ENCODE assay signal across 20 mouse cellular contexts in genomic region chr3:139308078-139308809, GRCm38 (mm10).
DNase-seq lines count a peak whose midpoint lies in the region; ATAC-seq lines count a peak whose summit lies in the region.
"Had no signal": no experiment of that assay in that cellular context is flagged by ENCODE, and none has a peak within 500 bp of the region (broad histone marks: within the 10 kb centered on the region; RNA-seq: fewer than 3 reads in every experiment).

No protein-coding gene starts in this region.

- intact Hi-C loops in heart, postnatal 10 days (cut with DNase I): no loop called here

- peak overlapping the region; percentile 48 for H3K4me2 ChIP-seq in heart, embryonic 13.5 days
- no peak overlapping the region for H3K4me2 ChIP-seq in limb, embryonic 13.5 days (replicated peaks)
- H3K4me2 ChIP-seq: hindbrain, embryonic 13.5 days; midbrain, embryonic 13.5 days; neural tube, embryonic 12.5 days had no signal

- peak overlapping the region; percentile 53 for H3K27ac ChIP-seq in heart, embryonic 13.5 days (replicated peaks)
- H3K27ac ChIP-seq in limb, embryonic 13.5 days: no peak overlapping the region
- H3K27ac ChIP-seq in limb, embryonic 10.5 days: no peak overlapping the region
- H3K27ac ChIP-seq: forebrain, embryonic 10.5 days; hindbrain, embryonic 13.5 days; liver, embryonic 14.5 days; midbrain, embryonic 13.5 days; neural tube, embryonic 12.5 days had no signal

- no peak overlapping the region for H3K4me3 ChIP-seq in heart, embryonic 13.5 days
- no peak overlapping the region for H3K4me3 ChIP-seq in limb, embryonic 13.5 days
- no peak overlapping the region for H3K4me3 ChIP-seq in limb, embryonic 10.5 days
- H3K4me3 ChIP-seq: forebrain, embryonic 10.5 days; hindbrain, embryonic 13.5 days; midbrain, embryonic 13.5 days; neural tube, embryonic 12.5 days had no signal

- no peaks in the 10 kb centered on the region for H3K27me3 ChIP-seq in heart, embryonic 13.5 days (replicated peaks)
- no peaks in the 10 kb centered on the region for H3K27me3 ChIP-seq in limb, embryonic 13.5 days
- H3K27me3 ChIP-seq in limb, embryonic 10.5 days (ENCODE audit: low read depth, poor library complexity, severe bottlenecking): no peaks in the 10 kb centered on the region
- H3K27me3 ChIP-seq: hindbrain, embryonic 13.5 days; midbrain, embryonic 13.5 days; neural tube, embryonic 12.5 days had no signal

- WGBS in heart, embryonic 13.5 days: 9% methylated on average over 7 of the region's 7 CpGs
- WGBS in limb, embryonic 13.5 days: 27% methylated on average over 7 of the region's 7 CpGs
- WGBS in limb, embryonic 10.5 days: 41% methylated on average over 7 of the region's 7 CpGs

- DNase-seq in adrenal gland, postnatal 14 days: peak; percentile 5
- DNase-seq in adrenal gland, postnatal 10 days: no peak
- no peak for DNase-seq in heart, adult 18-20 months
- no peak for DNase-seq in limb, embryonic 10.5 days (ENCODE audit: low spot score)
- peak; percentile 28 to 36 for DNase-seq in heart, postnatal 10 days
- DNase-seq in frontal cortex, postnatal 36 days (ENCODE audit: low spot score in 2 of 2): no peak
- DNase-seq: adrenal gland, postnatal 25 days; cerebellum, adult 18-20 months; forebrain, postnatal 0 days; kidney, adult 9 months; spleen, adult 18-20 months; thymus, postnatal 36 days had no signal

- H3K9me3 ChIP-seq in heart, embryonic 13.5 days: no peaks in the 10 kb centered on the region
- H3K9me3 ChIP-seq in limb, embryonic 13.5 days: no peaks in the 10 kb centered on the region
- H3K9me3 ChIP-seq in limb, embryonic 10.5 days (replicated peaks): no peaks in the 10 kb centered on the region
- H3K9me3 ChIP-seq: forebrain, embryonic 10.5 days; hindbrain, embryonic 13.5 days; midbrain, embryonic 13.5 days; neural tube, embryonic 12.5 days had no signal

- no peak overlapping the region for H3K9ac ChIP-seq in heart, embryonic 13.5 days
- H3K9ac ChIP-seq in limb, embryonic 13.5 days: no peak overlapping the region
- H3K9ac ChIP-seq: forebrain, postnatal 0 days; hindbrain, embryonic 13.5 days; liver, embryonic 14.5 days; midbrain, embryonic 13.5 days; neural tube, embryonic 12.5 days had no signal

- H3K4me1 ChIP-seq in heart, embryonic 13.5 days: peaks cover 10% of the 10 kb centered on the region; the same call in 1 of the 2 replicates
- no peaks in the 10 kb centered on the region for H3K4me1 ChIP-seq in limb, embryonic 13.5 days
- peaks cover 6% of the 10 kb centered on the region; the same call in 1 of the 2 replicates for H3K4me1 ChIP-seq in limb, embryonic 10.5 days
- H3K4me1 ChIP-seq: forebrain, embryonic 10.5 days; hindbrain, embryonic 13.5 days; midbrain, embryonic 13.5 days; neural tube, embryonic 12.5 days had no signal

- ATAC-seq in heart, embryonic 13.5 days (ENCODE audit: extremely low read depth, insufficient number of reproducible peaks, low FRiP score, low TSS enrichment): peak; percentile 81; the same call in 1 of the 2 replicates
- peak; percentile 19; the same call in 1 of the 2 replicates for ATAC-seq in limb, embryonic 13.5 days (ENCODE audit: low FRiP score, low read depth)
- ATAC-seq: activated CD4-positive, CD25-positive, alpha-beta regulatory T cell, adult 4 months; forebrain, postnatal 0 days; midbrain, embryonic 13.5 days had no signal

- H3K36me3 ChIP-seq in heart, embryonic 13.5 days: no peaks in the 10 kb centered on the region
- H3K36me3 ChIP-seq in limb, embryonic 13.5 days: no peaks in the 10 kb centered on the region
- no peaks in the 10 kb centered on the region for H3K36me3 ChIP-seq in limb, embryonic 10.5 days
- H3K36me3 ChIP-seq: forebrain, embryonic 10.5 days; hindbrain, embryonic 13.5 days; midbrain, embryonic 13.5 days; neural tube, embryonic 12.5 days had no signal

Comparison
In these comparisons a context has a peak if more than half of its experiments do, and no peak if none do; other contexts are left out.
1. DNase-seq: peak in adrenal gland, postnatal 14 days (single experiment) and heart, postnatal 10 days (2 of 2); none in adrenal gland, postnatal 10 days (single experiment), heart, adult 18-20 months (0 of 2), limb, embryonic 10.5 days (single experiment) and frontal cortex, postnatal 36 days (0 of 2).